Mouse (Mus musculus) heart, postnatal 36 days (tissue): ENCODE measurements around the gene Rps11. TPM values are rescaled to one million over a fixed set of nuclear protein-coding genes. Genes with fewer than 3 reads are reported as not detected.

Experiments
- microRNA-seq, 2 experiments: library from miRNA; unstranded; fragments of <30 nt; microRNA quantifications; one replicate each; pipeline ENCODE4 v1.2.0; 2021; ENCODE audit warnings: borderline number of aligned reads in 2 of 2
- total RNA-seq, 2 experiments: library from RNA; stranded (reverse); gene quantifications; 2 replicates each; pipeline ENCODE4 v1.2.3; 2021

Rps11 gene
- total RNA-seq, 2 experiments from 2014 or later = 567 to 587 TPM

Small RNAs within 50 kb of the gene (microRNA-seq; reads per million reads assigned to microRNA genes)
- gene Mir150 = 1,456 to 1,464 reads per million in 2 experiments
- 4.7 to 9.4 reads per million in 2 experiments for gene Mir5121
- gene Mir7055 = 0 reads per million in 2 experiments

Other genes with a start within 250 kb of the Rps11 start
- gene Med25, start 231.7 kb downstream of the Rps11 start, total RNA-seq = 10 to 100 TPM; 76.9 to 81.1 TPM
- 10 to 100 TPM; 16.9 to 17.5 TPM for gene Fuz, start 228.4 kb downstream of the Rps11 start, total RNA-seq
- gene Ap2a1, start 194.9 kb downstream of the Rps11 start, total RNA-seq = 10 to 100 TPM; 69.8 to 72.0 TPM
- not detected for gene Tsks, start 181.2 kb downstream of the Rps11 start, total RNA-seq
- 1 to 10 TPM; 1.4 to 2.1 TPM for gene Cpt1c, start 149.6 kb downstream of the Rps11 start, total RNA-seq
- 100 to 1,000 TPM; 104 to 107 TPM for gene Prmt1, start 137.9 kb downstream of the Rps11 start, total RNA-seq
- gene Irf3, start 126.8 kb downstream of the Rps11 start, total RNA-seq = 10 to 100 TPM; 27.3 to 31.7 TPM
- 10 to 100 TPM; 10.2 to 11.2 TPM for gene Bcl2l12, start 125.7 kb downstream of the Rps11 start, total RNA-seq
- gene Scaf1, start 108.1 kb downstream of the Rps11 start, total RNA-seq = 10 to 100 TPM; 48.0 to 48.1 TPM
- 10 to 100 TPM; 45.1 to 53.3 TPM for gene Rras, start 106.5 kb downstream of the Rps11 start, total RNA-seq
- 10 to 100 TPM; 23.4 to 29.4 TPM for gene Prr12, start 71.6 kb downstream of the Rps11 start, total RNA-seq
- gene Nosip, start 62.0 kb downstream of the Rps11 start, total RNA-seq = 10 to 100 TPM; 30.3 to 32.1 TPM
- gene Prrg2, start 61.8 kb downstream of the Rps11 start, total RNA-seq = 1 to 10 TPM; 7.7 to 7.9 TPM
- 10 to 100 TPM; 26.4 to 28.1 TPM for gene Rcn3, start 32.2 kb downstream of the Rps11 start, total RNA-seq
- gene Fcgrt, start 20.6 kb downstream of the Rps11 start, total RNA-seq = 10 to 100 TPM; 77.1 to 84.5 TPM
- 100 to 1,000 TPM; 580 to 665 TPM for gene Rpl13a, start 4.3 kb upstream of the Rps11 start, total RNA-seq
- gene Gm45713, start 11.8 kb upstream of the Rps11 start, total RNA-seq = not detected
- gene Flt3l, start 12.0 kb upstream of the Rps11 start, total RNA-seq = 10 to 100 TPM in 1 of 2 experiments, 1 to 10 TPM in 1; 7.0 to 16.1 TPM
- 10 to 100 TPM; 41.8 to 43.1 TPM for gene Pih1d1, start 29.9 kb upstream of the Rps11 start, total RNA-seq
- 10 to 100 TPM; 20.6 to 22.8 TPM for gene Aldh16a1, start 30.1 kb upstream of the Rps11 start, total RNA-seq
- gene Slc17a7, start 39.5 kb upstream of the Rps11 start, total RNA-seq = 10 to 100 TPM; 19.7 to 21.0 TPM
- not detected for gene Gfy, start 55.1 kb upstream of the Rps11 start, total RNA-seq
- not detected for gene Pth2, start 56.6 kb upstream of the Rps11 start, total RNA-seq
- not detected for gene Ccdc155, start 80.5 kb upstream of the Rps11 start, total RNA-seq
- not detected for gene Dkkl1, start 87.7 kb upstream of the Rps11 start, total RNA-seq
- gene Tead2, start 91.3 kb upstream of the Rps11 start, total RNA-seq = 10 to 100 TPM; 10.3 to 11.4 TPM
- 1 to 10 TPM; 2.8 to 4.4 TPM for gene Cd37, start 114.7 kb upstream of the Rps11 start, total RNA-seq
- not detected for gene Slc6a16, start 116.6 kb upstream of the Rps11 start, total RNA-seq
- gene Slc6a21, start 153.1 kb upstream of the Rps11 start, total RNA-seq = not detected
- 10 to 100 TPM; 24.6 to 27.4 TPM for gene Trpm4, start 209.3 kb upstream of the Rps11 start, total RNA-seq
- 100 to 1,000 TPM; 842 to 873 TPM for gene Hrc, start 210.9 kb upstream of the Rps11 start, total RNA-seq
- gene Ppfia3, start 242.6 kb upstream of the Rps11 start, total RNA-seq = not detected
- gene Lin7b, start 246.1 kb upstream of the Rps11 start, total RNA-seq = 1 to 10 TPM; 1.3 to 1.7 TPM